Mouse (Mus musculus) hematopoietic stem cell, adult 5-6 weeks (primary cell): ENCODE results near the gene Ccdc102a. TPM values are rescaled to one million over a fixed set of nuclear protein-coding genes. Genes with fewer than 3 reads are reported as not detected.

ENCODE experiments used
- ATAC-seq, 2 experiments: fragments of 125-278 bp in 1 of 2; replicated peaks in 1 of 2; 2 replicates each; pipeline ENCODE4 v1.8.0; 2016 to 2017; ENCODE audit warnings: inconsistent platforms in 2 of 2, mild to moderate bottlenecking in 2 of 2, moderate number of reproducible peaks in 2 of 2, low read depth in 1 of 2, moderate TSS enrichment in 1 of 2; ENCODE audit not compliant: low FRiP score in 2 of 2, poor library complexity in 2 of 2, severe bottlenecking in 2 of 2, insufficient read depth in 1 of 2, low TSS enrichment in 1 of 2
- total RNA-seq: library from RNA; stranded (forward); fragments of 172-1452, 232-1000 nt; gene quantifications from 2 replicates; pipeline ENCODE4 v1.2.3, GENCODE M21; 2017

Ccdc102a gene
- total RNA-seq, 1 experiment from 2014 or later = 3.4 TPM

- ATAC-seq = peak; percentile 20 to 38; a peak in 1 of 4 replicates
Observed at GRCm38 (mm10) chr8:94935172-94935571, 17.3 kb upstream of the Ccdc102a start.

GRCm38 (mm10) chr8:94933918-94934317, 16.0 kb upstream of the Ccdc102a start:
- ATAC-seq = peak; percentile 22 to 32; a peak in 1 of 4 replicates

GRCm38 (mm10) chr8:94928227-94928626, 10.3 kb upstream of the Ccdc102a start:
- ATAC-seq = no peak

GRCm38 (mm10) chr8:94923405-94923804, 5.5 kb upstream of the Ccdc102a start, which contains the start of gene Adgrg5:
TSS of gene Adgrg5 (plus strand) at chr8:94923694.
- 0 out of 4 replicates have a peak, but pooled peaks of 1 of the 2 experiments have one; percentile 30 for ATAC-seq

- peak; percentile 13 to 50; a peak in 3 of 4 replicates for ATAC-seq
Observed at GRCm38 (mm10) chr8:94922602-94923001, 4.7 kb upstream of the Ccdc102a start.

GRCm38 (mm10) chr8:94922176-94922575, 4.3 kb upstream of the Ccdc102a start:
- no peak for ATAC-seq

GRCm38 (mm10) chr8:94919256-94919655, 1.4 kb upstream of the Ccdc102a start:
- no peak for ATAC-seq

GRCm38 (mm10) chr8:94917352-94917751, 546 bp downstream of the Ccdc102a start:
- peak; percentile 89 to 92 for ATAC-seq

GRCm38 (mm10) chr8:94916960-94917324, 956 bp downstream of the Ccdc102a start:
- no peak for ATAC-seq

- ATAC-seq = peak in 1 of 2 experiments; percentile 19; a peak in 2 of 4 replicates
Observed at GRCm38 (mm10) chr8:94916311-94916959, 1.5 kb downstream of the Ccdc102a start.

- ATAC-seq = no peak
Observed at GRCm38 (mm10) chr8:94914701-94915101, 3.2 kb downstream of the Ccdc102a start.

- ATAC-seq = no peak
Observed at GRCm38 (mm10) chr8:94914256-94914655, 3.6 kb downstream of the Ccdc102a start.

- no peak for ATAC-seq
Observed at GRCm38 (mm10) chr8:94913061-94913660, 4.7 kb downstream of the Ccdc102a start.

GRCm38 (mm10) chr8:94908847-94909246, 9.1 kb downstream of the Ccdc102a start:
- ATAC-seq = peak; percentile 64 to 78; a peak in 3 of 4 replicates

GRCm38 (mm10) chr8:94907591-94908300, 10.2 kb downstream of the Ccdc102a start:
- ATAC-seq = no peak

- ATAC-seq = no peak
Observed at GRCm38 (mm10) chr8:94904450-94905175, 13.3 kb downstream of the Ccdc102a start.

GRCm38 (mm10) chr8:94903709-94904108, 14.2 kb downstream of the Ccdc102a start:
- ATAC-seq = no peak

- ATAC-seq = no peak
Observed at GRCm38 (mm10) chr8:94901031-94901430, 16.9 kb downstream of the Ccdc102a start.
